Mouse (Mus musculus): ENCODE data around the gene Wipi1.

DNA sequence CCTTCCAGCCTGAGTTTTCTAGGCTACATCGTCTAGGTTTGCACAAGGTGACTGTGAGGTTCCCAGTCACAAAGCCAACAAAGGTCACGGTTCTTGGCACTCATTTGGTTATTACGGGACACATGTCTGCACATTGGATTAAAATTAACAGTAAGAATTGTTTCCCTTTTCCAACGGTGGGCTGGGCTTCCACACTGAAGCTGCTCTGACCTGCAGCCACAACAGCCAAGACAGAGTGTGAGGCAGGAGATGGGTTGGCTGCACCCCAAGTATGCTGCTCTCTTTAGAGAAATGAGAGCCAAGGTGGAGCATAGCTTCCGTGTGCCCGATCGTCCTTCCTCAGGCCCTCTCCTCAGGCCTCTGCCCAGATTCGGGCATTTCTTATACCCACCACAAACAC lies 17.0 kb downstream of the Wipi1 start:
- TF ChIP-seq POLR2A (IDR thresholded peaks at IDR 0.05; ENCODE audit: insufficient read depth, low read depth, low read length) (no peak), CTCF (IDR thresholded peaks at IDR 0.05; ENCODE audit: insufficient read depth, low read depth, low read length) (no peak)

Measured in olfactory bulb, adult 2 months (tissue).